ENCODE assay signal across 19 mouse cellular contexts in genomic region chr3:153140985-153141384, GRCm38 (mm10).
DNase-seq lines count a peak whose midpoint lies in the region; ATAC-seq and TF ChIP-seq lines count a peak whose summit lies in the region.
"Had no signal": no experiment of that assay in that cellular context is flagged by ENCODE, and none has a peak within 500 bp of the region (broad histone marks: within the 10 kb centered on the region; RNA-seq: fewer than 3 reads in every experiment).

No protein-coding gene starts in this region.

- H3K36me3 ChIP-seq in forebrain, embryonic 14.5 days (ENCODE audit: control insufficient read depth, insufficient read depth, low read length): no peaks in the 10 kb centered on the region
- H3K36me3 ChIP-seq in forebrain, embryonic 11.5 days (ENCODE audit: control insufficient read depth, insufficient read depth, low read length): no peaks in the 10 kb centered on the region
- H3K36me3 ChIP-seq in hindbrain, postnatal 0 days (ENCODE audit: insufficient read depth, low read length): no peaks in the 10 kb centered on the region
- no peaks in the 10 kb centered on the region for H3K36me3 ChIP-seq in hindbrain, embryonic 10.5 days
- H3K36me3 ChIP-seq in midbrain, postnatal 0 days (ENCODE audit: insufficient read depth, low read length): no peaks in the 10 kb centered on the region
- H3K36me3 ChIP-seq in midbrain, embryonic 13.5 days: no peaks in the 10 kb centered on the region
- H3K36me3 ChIP-seq: embryonic facial prominence, embryonic 10.5 days; heart, embryonic 12.5 days had no signal

- no peaks in the 10 kb centered on the region for H3K4me1 ChIP-seq in forebrain, embryonic 14.5 days (ENCODE audit: control insufficient read depth, insufficient read depth, low read length)
- no peaks in the 10 kb centered on the region for H3K4me1 ChIP-seq in forebrain, embryonic 11.5 days (replicated peaks; ENCODE audit: control insufficient read depth, insufficient read depth, low read length)
- H3K4me1 ChIP-seq in hindbrain, postnatal 0 days (ENCODE audit: insufficient read depth, low read length): no peaks in the 10 kb centered on the region; the same call in none of the 2 replicates
- no peaks in the 10 kb centered on the region for H3K4me1 ChIP-seq in hindbrain, embryonic 10.5 days (replicated peaks)
- no peaks in the 10 kb centered on the region for H3K4me1 ChIP-seq in midbrain, postnatal 0 days (ENCODE audit: insufficient read depth, low read length)
- H3K4me1 ChIP-seq in midbrain, embryonic 13.5 days (replicated peaks): 0 out of 2 replicates have a peak, but pooled peaks cover 4% of the 10 kb centered on the region
- H3K4me1 ChIP-seq: embryonic facial prominence, embryonic 10.5 days; heart, embryonic 12.5 days had no signal

- no peak overlapping the region for H3K9ac ChIP-seq in forebrain, embryonic 14.5 days (ENCODE audit: low read length)
- H3K9ac ChIP-seq in forebrain, embryonic 11.5 days (ENCODE audit: low read length): no peak overlapping the region
- H3K9ac ChIP-seq in hindbrain, postnatal 0 days (replicated peaks; ENCODE audit: low read length): no peak overlapping the region
- H3K9ac ChIP-seq in midbrain, postnatal 0 days (replicated peaks; ENCODE audit: low read length, poor library complexity, severe bottlenecking): no peak overlapping the region
- no peak overlapping the region for H3K9ac ChIP-seq in midbrain, embryonic 13.5 days (replicated peaks)
- H3K9ac ChIP-seq: heart, embryonic 12.5 days had no signal

- DNase-seq in forebrain, embryonic 14.5 days (ENCODE audit: low spot score): peak; percentile 10
- DNase-seq in forebrain, embryonic 11.5 days (ENCODE audit: low spot score): no peak
- DNase-seq in hindbrain, postnatal 0 days (ENCODE audit: low spot score): no peak
- DNase-seq in hindbrain, embryonic 10.5 days (ENCODE audit: low spot score): no peak
- peak; percentile 17 for DNase-seq in midbrain, postnatal 0 days (ENCODE audit: low spot score)
- peak; percentile 8 for DNase-seq in ZHBTc4 (ENCODE audit: low read depth, low spot score)
- DNase-seq: adrenal gland, adult 8-10 months; adrenal gland, postnatal 36 days; B cell, adult 2 months; cerebellum, adult 2 months; cerebellum, postnatal 10 days; gastrocnemius, postnatal 14 days; heart, adult 2 months had no signal

- WGBS in forebrain, embryonic 14.5 days: 52% methylated on average over 5 of the region's 5 CpGs
- WGBS in forebrain, embryonic 11.5 days: 73% methylated on average over 5 of the region's 5 CpGs
- 79% methylated on average over 5 of the region's 5 CpGs for WGBS in hindbrain, postnatal 0 days
- 88% methylated on average over 5 of the region's 5 CpGs for WGBS in hindbrain, embryonic 10.5 days
- 87% methylated on average over 5 of the region's 5 CpGs for WGBS in midbrain, postnatal 0 days
- WGBS in midbrain, embryonic 13.5 days: 77% methylated on average over 5 of the region's 5 CpGs

- H3K9me3 ChIP-seq in forebrain, embryonic 14.5 days (replicated peaks; ENCODE audit: control insufficient read depth, low read length): no peaks in the 10 kb centered on the region
- H3K9me3 ChIP-seq in forebrain, embryonic 11.5 days (ENCODE audit: control insufficient read depth, low read length): no peaks in the 10 kb centered on the region
- no peaks in the 10 kb centered on the region for H3K9me3 ChIP-seq in hindbrain, postnatal 0 days (ENCODE audit: low read length)
- no peaks in the 10 kb centered on the region for H3K9me3 ChIP-seq in hindbrain, embryonic 10.5 days
- H3K9me3 ChIP-seq in midbrain, postnatal 0 days (ENCODE audit: low read length): no peaks in the 10 kb centered on the region
- no peaks in the 10 kb centered on the region for H3K9me3 ChIP-seq in midbrain, embryonic 13.5 days
- H3K9me3 ChIP-seq: embryonic facial prominence, embryonic 10.5 days; heart, embryonic 12.5 days had no signal

- 0 out of 2 replicates have a peak, but pooled peaks have one; percentile 10 for TF ChIP-seq CTCF in hindbrain, postnatal 0 days (IDR thresholded peaks at IDR 0.05; ENCODE audit: low read depth)
- TF ChIP-seq CTCF in midbrain, postnatal 0 days (IDR thresholded peaks at IDR 0.05): no peak

- no peaks in the 10 kb centered on the region for H3K27me3 ChIP-seq in forebrain, embryonic 14.5 days (replicated peaks; ENCODE audit: control insufficient read depth, insufficient read depth, low read length)
- H3K27me3 ChIP-seq in forebrain, embryonic 11.5 days (ENCODE audit: control insufficient read depth, insufficient read depth, low read length): no peaks in the 10 kb centered on the region
- H3K27me3 ChIP-seq in hindbrain, postnatal 0 days (ENCODE audit: insufficient read depth, low read length): no peaks in the 10 kb centered on the region
- no peaks in the 10 kb centered on the region for H3K27me3 ChIP-seq in hindbrain, embryonic 10.5 days (ENCODE audit: insufficient read depth, poor library complexity, severe bottlenecking)
- no peaks in the 10 kb centered on the region for H3K27me3 ChIP-seq in midbrain, postnatal 0 days (ENCODE audit: insufficient read depth, low read length)
- H3K27me3 ChIP-seq in midbrain, embryonic 13.5 days: no peaks in the 10 kb centered on the region
- H3K27me3 ChIP-seq: heart, embryonic 12.5 days had no signal

- ATAC-seq in forebrain, embryonic 14.5 days: no peak
- ATAC-seq in forebrain, embryonic 11.5 days (replicated peaks; ENCODE audit: low FRiP score): no peak
- no peak for ATAC-seq in hindbrain, postnatal 0 days
- ATAC-seq in midbrain, postnatal 0 days (ENCODE audit: low FRiP score): no peak
- no peak for ATAC-seq in midbrain, embryonic 13.5 days
- ATAC-seq: CD4-positive, CD25-positive, alpha-beta regulatory T cell, adult 4 months; forebrain, embryonic 16.5 days; inflammation-experienced regulatory T-cells, adult 6 months had no signal

- no peak overlapping the region for H3K4me3 ChIP-seq in forebrain, embryonic 14.5 days (ENCODE audit: low read depth, low read length)
- no peak overlapping the region for H3K4me3 ChIP-seq in forebrain, embryonic 11.5 days (ENCODE audit: low read depth, low read length)
- no peak overlapping the region for H3K4me3 ChIP-seq in hindbrain, postnatal 0 days (ENCODE audit: low read length)
- H3K4me3 ChIP-seq in hindbrain, embryonic 10.5 days: no peak overlapping the region
- no peak overlapping the region for H3K4me3 ChIP-seq in midbrain, postnatal 0 days (ENCODE audit: low read depth, low read length)
- H3K4me3 ChIP-seq in midbrain, embryonic 13.5 days (replicated peaks): no peak overlapping the region
- H3K4me3 ChIP-seq: embryonic facial prominence, embryonic 10.5 days; heart, adult 2 months; heart, embryonic 12.5 days had no signal

- H3K4me2 ChIP-seq in forebrain, embryonic 14.5 days (ENCODE audit: low read length): no peak overlapping the region
- H3K4me2 ChIP-seq in forebrain, embryonic 11.5 days (ENCODE audit: low read depth, low read length, severe bottlenecking): no peak overlapping the region
- no peak overlapping the region for H3K4me2 ChIP-seq in hindbrain, postnatal 0 days (ENCODE audit: low read depth, low read length)
- H3K4me2 ChIP-seq in midbrain, postnatal 0 days (ENCODE audit: low read depth, low read length, poor library complexity, severe bottlenecking): no peak overlapping the region
- H3K4me2 ChIP-seq in midbrain, embryonic 13.5 days (replicated peaks): no peak overlapping the region
- H3K4me2 ChIP-seq: heart, embryonic 12.5 days had no signal

- no peak overlapping the region for H3K27ac ChIP-seq in forebrain, embryonic 14.5 days (ENCODE audit: low read depth, low read length)
- H3K27ac ChIP-seq in forebrain, embryonic 11.5 days (ENCODE audit: low read depth, low read length): no peak overlapping the region
- no peak overlapping the region for H3K27ac ChIP-seq in hindbrain, postnatal 0 days
- H3K27ac ChIP-seq in hindbrain, embryonic 10.5 days: no peak overlapping the region
- H3K27ac ChIP-seq in midbrain, postnatal 0 days (ENCODE audit: low read depth, low read length): no peak overlapping the region
- H3K27ac ChIP-seq in midbrain, embryonic 13.5 days: no peak overlapping the region
- H3K27ac ChIP-seq: embryonic facial prominence, embryonic 10.5 days; heart, adult 2 months had no signal

Comparison
In these comparisons a context has a peak if more than half of its experiments do, and no peak if none do; other contexts are left out.
1. DNase-seq: peak in forebrain, embryonic 14.5 days (single experiment), midbrain, postnatal 0 days (single experiment) and ZHBTc4 (single experiment); none in forebrain, embryonic 11.5 days (single experiment), hindbrain, postnatal 0 days (single experiment) and hindbrain, embryonic 10.5 days (single experiment).